Mouse (Mus musculus) lung, embryonic 14.5 days (tissue): ENCODE results near the gene Sh3rf3. TPM values are rescaled to one million over a fixed set of nuclear protein-coding genes. Genes with fewer than 3 reads are reported as not detected.
"Not testable (repeated sequence)": the region's sequence is repeated elsewhere in the genome, so short reads cannot be mapped to it uniquely, and the experiment has no call there.

ENCODE experiments used
- ATAC-seq: fragments of 200-750 bp; cut with Nextera tagmentation; 2 replicates; pipeline ENCODE4 v1.8.0; 2017; ENCODE audit warnings: mild to moderate bottlenecking, moderate TSS enrichment, moderate library complexity; ENCODE audit not compliant: insufficient read depth
- DNase-seq: peaks from one replicate; pipeline ENCODE4 v3.0.0-alpha.2; 2015
- H3K27ac ChIP-seq: fragments of 300-500 bp; sonication (generic); 2 replicates; pipeline ENCODE4 v1.5.1; 2014; ENCODE audit warnings: low read depth, mild to moderate bottlenecking, moderate library complexity
- H3K27me3 ChIP-seq: fragments of 300-500 bp; sonication (generic); 2 replicates; pipeline ENCODE4 v1.6.1; 2014; ENCODE audit warnings: low read length, control low read depth; ENCODE audit not compliant: insufficient read depth
- H3K36me3 ChIP-seq: fragments of 300-500 bp; sonication (generic); 2 replicates; pipeline ENCODE4 v1.6.1; 2014; ENCODE audit warnings: control low read depth; ENCODE audit not compliant: insufficient read depth
- H3K4me1 ChIP-seq: fragments of 300-500 bp; sonication (generic); 2 replicates; pipeline ENCODE4 v1.6.1; 2014; ENCODE audit warnings: antibody characterized with exemption, control low read depth; ENCODE audit not compliant: insufficient read depth
- H3K4me2 ChIP-seq: fragments of 300-500 bp; sonication (generic); 2 replicates; pipeline ENCODE4 v1.6.1; 2014; ENCODE audit warnings: mild to moderate bottlenecking
- H3K4me3 ChIP-seq: fragments of 300-500 bp; sonication (generic); 2 replicates; pipeline ENCODE4 v1.5.1; 2014; ENCODE audit warnings: low read depth, low read length
- H3K9ac ChIP-seq: fragments of 300-500 bp; sonication (generic); 2 replicates; pipeline ENCODE4 v1.6.1; 2014
- H3K9me3 ChIP-seq: fragments of 300-500 bp; sonication (generic); 2 replicates; pipeline ENCODE4 v1.6.1; 2016; ENCODE audit warnings: low read depth, low read length, control low read depth
- CTCF ChIP-seq: IDR thresholded peaks from 2 replicates; pipeline ENCODE4 v1.5.1; 2016; ENCODE audit warnings: antibody characterized with exemption, low read depth
- WGBS: fragments of 180-500 bp; shearing (Covaris S2); extraction: QIAGEN DNeasy Blood & Tissue Kit; methylation state at CpG from one replicate; pipeline ENCODE4 v1.1.7; 2014; 5-methylcytosine and 5-hydroxymethylcytosine counted together
- polyA plus RNA-seq: library from polyadenylated mRNA; unstranded; fragments of >200 nt; fragmentation: Nextera tagmentation; extraction: Ambion mirVana; gene quantifications from 2 replicates; pipeline ENCODE4 v1.2.1, GENCODE M21; 2014

The Sh3rf3 gene
- polyA plus RNA-seq, 1 experiment from 2014 or later, result 3.3 TPM

DNA sequence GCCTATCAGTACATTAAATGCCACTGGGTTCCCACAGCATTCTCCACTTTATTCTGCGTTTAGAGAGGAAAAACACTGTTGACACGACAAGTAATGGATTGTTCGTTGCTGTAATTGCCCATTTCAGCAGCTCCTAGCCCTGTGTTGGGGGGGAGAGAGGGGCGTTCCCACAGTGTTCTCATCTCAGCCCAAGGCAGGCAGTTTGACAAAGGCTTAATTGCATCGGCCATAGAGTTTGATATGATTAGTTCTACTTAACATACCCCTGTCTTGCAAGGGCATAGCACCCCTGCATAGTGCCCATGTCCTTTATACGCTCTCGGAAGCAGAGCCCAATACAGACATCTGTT is 277.4 kb downstream of the Sh3rf3 start:
- 78% methylated on average over 7 of the region's 7 CpGs for WGBS
- no peak for ATAC-seq

DNA sequence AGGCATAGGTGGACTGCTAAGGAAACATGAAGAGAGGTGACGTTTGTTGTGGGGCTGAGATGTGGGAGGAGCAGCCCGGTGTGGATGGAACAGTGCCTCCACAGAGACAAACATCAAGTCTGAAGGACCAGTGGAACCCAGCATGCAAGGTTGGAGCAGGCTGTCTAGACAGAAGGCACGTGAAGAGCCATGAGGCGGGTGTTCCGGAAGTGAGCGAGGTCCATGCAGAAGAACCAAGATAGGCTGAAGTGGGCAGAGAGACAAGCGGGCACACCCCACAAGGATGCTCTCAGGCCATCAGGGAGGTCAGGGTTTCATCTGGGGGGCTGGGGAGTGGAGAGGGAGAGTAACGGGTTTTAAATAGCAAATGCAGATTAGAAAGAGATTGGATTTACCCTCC is 278.4 kb downstream of the Sh3rf3 start:
- DNase-seq (no peak), ATAC-seq (no peak)
- TF ChIP-seq CTCF, result no peak
- H3K4me3 ChIP-seq, result no peak overlapping the region
- H3K9ac ChIP-seq, result no peak overlapping the region
- H3K27ac ChIP-seq, result no peak overlapping the region
- no peaks in the 10 kb centered on the region for H3K27me3 ChIP-seq
- H3K9me3 ChIP-seq, result no peaks in the 10 kb centered on the region
- H3K4me1 ChIP-seq, result no peaks in the 10 kb centered on the region
- H3K4me2 ChIP-seq, result no peak overlapping the region
- 83% methylated on average over 8 of the region's 8 CpGs for WGBS
- H3K36me3 ChIP-seq, result no peaks in the 10 kb centered on the region

More for the DNA sequence above, 277.4 kb downstream of the Sh3rf3 start:
- Histone ChIP-seq H3K27ac (no peak overlapping the region), H3K9me3 (no peaks in the 10 kb centered on the region), H3K4me3 (no peak overlapping the region), H3K4me1 (no peaks in the 10 kb centered on the region), H3K4me2 (no peak overlapping the region), H3K27me3 (no peaks in the 10 kb centered on the region), H3K9ac (no peak overlapping the region), H3K36me3 (no peaks in the 10 kb centered on the region)
- no peak for DNase-seq
- no peak for TF ChIP-seq CTCF

DNA sequence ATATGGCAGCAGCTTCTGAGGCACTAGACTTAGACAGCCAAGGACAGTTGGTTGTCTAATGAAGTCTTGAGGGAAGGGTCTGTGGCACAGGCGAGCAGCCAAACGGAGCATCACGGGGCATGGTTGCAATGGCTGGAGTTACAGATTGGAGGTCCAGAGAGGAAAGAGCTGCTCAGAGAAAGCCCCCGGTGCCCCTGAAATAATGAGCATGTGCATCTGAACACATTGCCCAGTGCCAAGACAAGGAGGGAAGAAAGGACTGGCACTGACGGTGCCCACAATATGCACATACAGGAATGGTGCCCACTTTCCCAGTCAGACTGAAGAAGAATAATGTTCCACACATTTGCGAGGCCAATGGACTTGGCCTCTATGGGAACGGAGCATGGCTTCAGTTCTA is 278.8 kb downstream of the Sh3rf3 start:
- ATAC-seq, result no peak

DNA sequence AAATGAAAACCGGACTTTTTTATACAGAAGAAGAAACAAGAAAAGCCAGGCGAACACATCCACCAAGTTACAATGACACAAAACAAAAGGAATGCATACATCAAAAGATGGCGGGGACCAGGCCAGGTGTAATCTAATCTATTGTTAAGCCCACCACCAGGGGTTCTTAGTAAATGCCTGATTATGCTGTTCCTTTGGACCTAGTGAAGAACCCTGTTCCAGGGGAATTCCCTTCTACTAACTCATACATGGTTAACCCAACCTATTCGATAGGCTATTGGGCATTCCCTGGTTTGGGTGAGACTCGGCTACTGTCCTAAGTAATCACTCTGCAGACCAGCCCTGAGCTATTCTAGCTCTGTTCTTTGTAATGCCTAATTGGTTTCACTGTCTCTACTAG is 289.9 kb downstream of the Sh3rf3 start:
- ATAC-seq, H3K27ac ChIP-seq, H3K4me2 ChIP-seq, H3K9ac ChIP-seq, H3K36me3 ChIP-seq, H3K4me1 ChIP-seq, DNase-seq, H3K4me3 ChIP-seq, H3K27me3 ChIP-seq, H3K9me3 ChIP-seq: not testable (repeated sequence)
- 87% methylated on average over 5 of the region's 5 CpGs for WGBS

More for the DNA sequence above, 278.8 kb downstream of the Sh3rf3 start:
- WGBS, result 87% methylated on average over 7 of the region's 7 CpGs
- Histone ChIP-seq H3K9me3 (no peaks in the 10 kb centered on the region), H3K36me3 (no peaks in the 10 kb centered on the region), H3K4me1 (no peaks in the 10 kb centered on the region), H3K27ac (no peak overlapping the region), H3K4me2 (no peak overlapping the region), H3K27me3 (no peaks in the 10 kb centered on the region), H3K9ac (no peak overlapping the region), H3K4me3 (no peak overlapping the region)
- no peak for DNase-seq
- no peak for TF ChIP-seq CTCF

DNA sequence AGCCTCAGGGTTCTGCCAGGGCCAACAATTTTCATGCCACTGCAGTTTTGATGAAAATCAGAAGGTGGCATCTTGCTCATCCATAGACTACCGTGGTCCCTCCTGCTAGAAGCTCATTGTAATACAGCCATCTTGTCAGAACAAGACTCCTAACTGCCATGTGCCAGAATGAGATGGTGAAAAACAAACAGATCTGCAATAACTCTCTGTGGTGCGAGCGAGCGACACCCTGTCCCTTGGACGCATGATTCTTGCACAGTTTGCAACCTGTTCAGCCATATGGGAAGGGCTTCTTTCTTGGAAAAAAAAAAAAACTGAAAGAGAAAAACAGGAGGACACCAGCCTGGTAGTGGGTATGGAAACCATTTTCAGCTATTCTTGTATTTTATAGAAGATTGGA is 291.5 kb downstream of the Sh3rf3 start:
- ATAC-seq (no peak), DNase-seq (no peak)
- Histone ChIP-seq H3K27ac (no peak overlapping the region), H3K27me3 (no peaks in the 10 kb centered on the region), H3K9me3 (no peaks in the 10 kb centered on the region), H3K4me3 (no peak overlapping the region), H3K4me2 (no peak overlapping the region), H3K9ac (no peak overlapping the region), H3K4me1 (no peaks in the 10 kb centered on the region), H3K36me3 (no peaks in the 10 kb centered on the region)
- WGBS, result 84% methylated on average over 5 of the region's 5 CpGs
- TF ChIP-seq CTCF, result no peak

DNA sequence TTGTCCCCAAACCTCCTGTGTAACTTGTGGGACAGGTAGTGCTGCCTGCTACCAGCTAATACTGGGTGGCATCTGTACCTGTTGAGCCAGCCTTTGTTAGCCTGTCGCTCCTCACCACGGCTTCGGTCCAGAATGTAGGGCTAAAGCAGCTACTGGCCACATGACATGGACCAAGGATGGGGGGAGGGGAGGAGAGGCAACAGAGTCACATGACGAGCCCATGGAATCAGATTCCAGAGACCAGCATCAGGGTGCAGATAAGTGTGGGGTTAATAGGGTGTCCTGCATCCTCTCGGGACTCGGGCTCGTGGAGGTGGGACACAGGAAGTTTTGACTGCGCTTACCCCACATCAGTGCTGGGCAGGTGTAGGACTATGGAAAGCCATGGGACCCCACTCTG is 292.7 kb downstream of the Sh3rf3 start:
- no peak overlapping the region for H3K27ac ChIP-seq
- H3K9me3 ChIP-seq, result no peaks in the 10 kb centered on the region
- no peaks in the 10 kb centered on the region for H3K36me3 ChIP-seq
- no peak for DNase-seq
- no peak overlapping the region for H3K4me3 ChIP-seq
- H3K4me1 ChIP-seq, result no peaks in the 10 kb centered on the region
- 58% methylated on average over 8 of the region's 8 CpGs for WGBS
- H3K4me2 ChIP-seq, result no peak overlapping the region
- ATAC-seq, result no peak
- H3K27me3 ChIP-seq, result no peaks in the 10 kb centered on the region
- no peak for TF ChIP-seq CTCF
- no peak overlapping the region for H3K9ac ChIP-seq

DNA sequence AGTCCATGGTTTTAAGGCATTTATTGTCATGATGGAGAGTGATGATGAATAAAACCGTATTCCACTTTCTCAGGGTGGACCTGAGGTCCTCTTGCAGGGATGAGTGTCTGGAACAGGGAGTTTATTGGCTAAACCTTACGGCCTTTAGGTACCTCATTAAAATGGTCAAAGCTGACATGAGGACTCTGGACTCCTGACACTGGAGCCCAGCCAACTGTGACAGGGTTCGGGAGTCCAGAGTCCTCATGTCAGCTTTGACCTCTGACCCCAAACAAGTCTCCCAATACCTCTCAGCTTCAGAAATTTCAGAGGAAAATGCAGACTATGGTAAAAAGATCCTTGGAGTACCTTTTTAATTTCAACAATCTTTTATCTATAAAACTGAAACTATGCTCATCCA is 293.5 kb downstream of the Sh3rf3 start:
- no peaks in the 10 kb centered on the region for H3K4me1 ChIP-seq
- no peak overlapping the region for H3K27ac ChIP-seq
- H3K27me3 ChIP-seq, result no peaks in the 10 kb centered on the region
- ATAC-seq, result no peak
- 65% methylated on average over 3 of the region's 3 CpGs for WGBS
- H3K9ac ChIP-seq, result no peak overlapping the region
- no peak overlapping the region for H3K4me2 ChIP-seq
- no peak for DNase-seq
- no peaks in the 10 kb centered on the region for H3K36me3 ChIP-seq
- no peaks in the 10 kb centered on the region for H3K9me3 ChIP-seq
- TF ChIP-seq CTCF, result no peak
- H3K4me3 ChIP-seq, result no peak overlapping the region

DNA sequence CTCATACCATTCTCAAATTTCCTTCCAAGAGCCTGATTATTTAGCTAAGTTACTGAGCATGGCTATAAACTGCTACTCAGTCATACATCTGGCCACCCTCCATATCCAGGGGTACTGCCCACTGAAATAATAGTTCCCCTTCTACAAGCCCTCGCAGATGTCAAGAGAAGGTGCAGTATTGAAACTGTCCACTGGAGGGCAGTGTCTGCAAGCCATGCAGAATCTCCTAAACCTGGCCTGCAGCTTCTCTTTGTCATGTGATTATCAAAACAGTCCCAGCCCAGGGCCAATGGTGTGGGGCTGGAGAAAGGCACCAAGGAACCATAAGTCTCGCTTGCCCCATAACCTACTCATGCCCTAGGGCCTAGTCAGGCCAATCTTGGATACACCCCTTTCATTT is 295.9 kb downstream of the Sh3rf3 start:
- no peaks in the 10 kb centered on the region for H3K36me3 ChIP-seq
- 24% methylated on average over 2 of the region's 2 CpGs for WGBS
- ATAC-seq (peak; percentile 58; the same call in 1 of the 2 replicates), DNase-seq (peak; percentile 91)
- H3K9ac ChIP-seq, result no peak overlapping the region
- no peaks in the 10 kb centered on the region for H3K27me3 ChIP-seq
- no peaks in the 10 kb centered on the region for H3K4me1 ChIP-seq
- H3K9me3 ChIP-seq, result no peaks in the 10 kb centered on the region
- no peak overlapping the region for H3K27ac ChIP-seq
- no peak overlapping the region for H3K4me2 ChIP-seq
- TF ChIP-seq CTCF, result peak; percentile 95
- no peak overlapping the region for H3K4me3 ChIP-seq
